Mouse (Mus musculus) left cerebral cortex, adult 11 months (tissue): ENCODE measurements around the gene Syngap1.

Experiments
- DNase-seq: peaks from one replicate; pipeline ENCODE4 v3.0.0; 2022; ENCODE audit warnings: low spot score

The Syngap1 gene

DNA sequence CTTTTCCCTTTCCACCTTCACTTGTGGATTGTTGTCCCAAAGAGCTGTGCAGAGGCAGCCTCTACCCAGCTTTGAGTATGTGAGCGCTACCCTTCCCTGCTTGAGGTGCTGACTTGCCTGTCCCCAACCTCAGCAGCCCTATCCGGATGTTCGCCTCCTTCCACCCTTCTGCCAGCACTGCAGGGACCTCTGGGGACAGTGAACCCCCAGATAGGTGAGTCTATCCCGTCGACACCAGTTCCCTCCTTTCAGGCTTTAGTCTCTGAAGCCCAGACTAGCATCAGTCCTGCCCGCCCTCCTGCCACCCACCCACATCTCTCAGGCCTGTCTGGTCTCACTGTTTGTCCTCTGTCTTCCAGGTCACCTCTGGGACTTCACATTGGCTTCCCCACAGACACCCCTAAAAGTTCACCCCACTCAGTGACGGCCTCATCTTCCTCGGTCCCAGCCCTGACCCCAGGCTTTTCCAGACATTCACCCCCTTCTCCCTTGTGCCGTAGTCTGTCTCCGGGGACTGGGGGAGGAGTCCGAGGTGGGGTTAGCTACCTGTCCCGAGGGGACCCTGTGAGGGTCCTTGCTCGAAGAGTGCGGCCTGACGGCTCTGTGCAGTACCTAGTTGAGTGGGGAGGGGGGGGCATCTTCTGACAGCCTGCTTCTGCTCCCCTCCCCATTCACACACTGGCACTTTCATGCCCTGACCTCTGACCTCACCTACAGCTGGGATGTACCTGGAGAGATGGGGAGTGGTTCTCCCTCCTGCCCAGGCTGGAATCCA is 3.9 kb upstream of the Syngap1 start:
- no peak for DNase-seq

GRCm38 (mm10) chr17:26937883-26938695 is 3.0 kb upstream of the Syngap1 start:
- DNase-seq: no peak

GRCm38 (mm10) chr17:26938731-26939130 is 2.3 kb upstream of the Syngap1 start:
- DNase-seq: no peak

GRCm38 (mm10) chr17:26939178-26939972 is 1.7 kb upstream of the Syngap1 start, which contains the start of gene Cuta:
Gene Cuta (minus strand): TSS chr17:26939569.
- peak; percentile 100 for DNase-seq

- no peak for DNase-seq
Measured at GRCm38 (mm10) chr17:26939973-26940300, 1.1 kb upstream of the Syngap1 start.

GRCm38 (mm10) chr17:26941841-26942570 is 953 bp downstream of the Syngap1 start:
- DNase-seq: no peak

DNA sequence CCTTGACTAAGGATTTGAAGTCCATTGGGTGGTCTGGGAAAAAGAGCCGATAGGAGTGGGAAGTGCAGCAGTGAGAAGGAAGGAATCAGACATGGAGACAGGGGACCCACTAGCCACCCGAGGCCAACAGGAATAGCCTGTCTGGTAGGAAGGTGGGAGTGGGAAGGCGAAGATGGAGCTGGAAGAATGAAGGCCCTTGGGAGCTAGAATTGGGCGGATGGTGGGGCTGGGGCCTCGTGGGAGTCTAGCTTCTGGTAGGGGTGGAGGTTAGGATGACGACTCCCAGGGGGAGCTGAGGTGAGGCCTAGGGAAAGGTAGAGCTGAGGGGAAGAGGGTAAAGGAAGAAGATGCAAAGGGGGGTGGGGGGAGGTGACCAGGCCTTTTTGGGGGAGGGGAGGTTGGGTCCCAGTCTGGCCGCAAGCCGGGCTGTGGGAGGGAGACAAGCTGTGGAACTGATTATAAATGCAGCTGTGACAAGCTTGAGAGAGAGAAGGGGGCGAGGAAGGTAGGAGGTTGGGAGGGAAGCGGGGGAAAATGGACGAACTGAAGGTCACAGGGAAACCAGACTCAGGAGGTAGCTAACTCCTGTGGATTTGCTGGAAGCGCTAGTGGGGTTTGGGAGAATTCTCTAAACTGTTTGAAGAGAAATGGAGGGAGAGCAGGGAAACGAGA is 4.9 kb downstream of the Syngap1 start:
- DNase-seq: no peak

GRCm38 (mm10) chr17:26946567-26946966 is 5.5 kb downstream of the Syngap1 start:
- no peak for DNase-seq

DNA sequence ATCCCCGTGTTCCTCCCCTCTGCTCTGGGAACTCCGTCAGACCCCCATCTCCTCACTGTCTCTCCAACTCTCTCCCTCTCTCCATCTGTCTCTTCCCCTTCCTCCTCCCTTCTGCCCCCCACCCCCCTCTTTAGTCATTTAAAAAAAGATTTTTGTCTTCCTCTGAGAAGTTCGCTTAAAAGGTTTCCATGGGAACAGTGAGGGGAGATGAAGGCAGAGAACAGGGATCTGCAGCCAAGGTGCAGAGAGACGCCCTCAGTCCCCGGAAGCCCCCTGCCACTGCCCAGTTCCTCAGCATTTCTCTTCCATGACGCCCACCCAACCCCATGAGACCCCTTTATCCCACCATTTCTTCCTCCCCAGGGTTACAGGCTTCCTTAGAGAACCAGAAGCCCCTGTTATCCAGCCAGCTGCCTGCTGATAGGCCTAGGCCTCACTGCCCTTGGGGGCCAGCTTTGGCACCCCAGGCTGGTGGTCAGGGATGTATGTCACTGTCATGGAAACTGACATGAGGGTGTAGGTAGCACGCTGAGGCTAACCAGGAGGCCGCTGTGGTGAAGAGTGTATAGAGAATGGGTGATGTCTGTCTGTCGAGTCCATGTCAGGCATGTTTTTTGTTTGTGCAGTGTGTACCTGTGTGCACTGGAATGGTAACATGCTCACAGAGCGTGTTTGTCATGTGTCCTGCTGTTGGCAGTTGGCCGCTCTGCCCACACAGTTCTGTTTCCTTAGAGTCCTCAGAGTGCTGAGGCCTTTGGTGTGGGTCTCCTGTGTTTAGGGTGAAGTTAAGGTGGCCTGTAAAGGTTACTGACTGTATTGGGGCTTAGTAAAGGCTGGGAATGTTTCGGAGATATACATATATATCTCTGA is 6.4 kb downstream of the Syngap1 start:
- DNase-seq: no peak

- DNase-seq: no peak
Measured at GRCm38 (mm10) chr17:26948316-26949050, 7.4 kb downstream of the Syngap1 start.

GRCm38 (mm10) chr17:26949051-26949577 is 8.1 kb downstream of the Syngap1 start:
- DNase-seq: no peak

DNA sequence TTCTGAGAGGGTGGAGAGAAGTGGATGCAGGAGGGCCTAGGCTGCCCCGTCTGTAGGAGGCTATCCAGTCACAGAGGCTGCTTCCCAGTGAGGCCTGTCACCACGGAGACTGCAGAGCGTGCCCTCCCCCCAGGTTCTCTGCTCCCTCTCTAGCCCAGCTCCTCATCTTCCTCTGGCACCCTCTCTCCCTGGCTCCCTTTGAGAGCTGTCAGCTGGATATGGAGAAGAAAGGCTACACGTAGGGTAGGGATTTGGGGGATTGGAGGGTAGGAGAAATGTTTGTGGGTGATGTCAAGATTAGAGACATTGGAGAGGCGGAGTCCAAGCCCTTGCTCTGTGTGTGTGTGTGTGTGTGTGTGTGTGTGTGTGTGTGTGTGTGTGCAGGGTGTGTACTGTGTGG is 8.8 kb downstream of the Syngap1 start:
- no peak for DNase-seq

DNA sequence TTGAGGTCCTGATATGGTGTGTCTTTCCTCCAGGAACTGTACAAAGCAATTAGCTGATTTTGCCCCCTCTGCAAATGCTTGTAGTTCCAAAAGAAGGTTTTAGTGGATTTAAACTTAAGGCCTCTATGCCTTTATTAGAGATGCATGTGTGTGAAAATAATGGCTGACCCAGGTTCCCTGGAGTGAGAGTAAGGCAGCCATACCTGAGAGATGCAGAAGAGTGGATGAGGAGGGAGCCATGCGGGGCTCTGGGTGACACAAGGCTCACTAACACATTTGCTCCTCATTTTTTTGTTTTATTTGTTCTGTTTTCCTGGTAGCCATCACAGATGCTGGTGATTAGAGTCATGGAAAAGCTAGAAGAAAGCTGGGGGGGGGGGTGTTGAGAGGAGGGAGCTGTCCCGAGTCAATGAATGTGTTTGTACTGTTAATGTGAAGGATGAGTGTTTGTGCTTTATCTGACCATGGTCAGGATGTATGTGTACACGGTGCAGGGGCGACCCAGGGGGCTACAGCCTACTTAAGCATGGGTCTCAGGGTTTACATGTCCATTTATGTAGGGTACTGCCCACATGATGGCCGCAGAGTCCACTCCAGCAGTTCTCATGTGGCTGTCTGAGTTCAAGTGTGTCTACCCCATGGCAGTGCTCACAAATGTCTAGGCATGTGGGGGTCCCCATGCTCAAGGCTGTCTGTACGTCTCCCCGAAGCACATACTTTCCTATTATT is 9.7 kb downstream of the Syngap1 start:
- DNase-seq: no peak

DNA sequence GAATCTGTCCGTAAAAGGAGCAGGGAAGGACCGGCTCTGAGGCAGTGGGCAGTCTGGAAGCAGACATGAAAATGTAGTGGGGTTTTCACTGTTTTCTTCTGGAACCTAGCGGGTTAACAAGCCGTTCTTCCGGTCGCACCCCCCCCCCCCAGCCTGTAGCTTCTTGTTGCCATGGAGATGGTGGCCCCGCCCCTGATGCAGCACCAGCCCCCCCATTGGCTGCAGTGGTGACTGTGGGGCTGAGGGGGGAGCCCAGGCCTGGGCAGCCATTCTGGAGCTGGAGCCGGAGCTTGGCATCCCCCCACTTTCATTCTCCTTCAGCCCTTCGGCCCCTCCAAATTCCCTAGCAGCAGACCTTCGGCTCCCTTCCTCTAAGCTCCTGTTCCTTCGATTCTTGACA is 10.4 kb downstream of the Syngap1 start:
- no peak for DNase-seq

DNA sequence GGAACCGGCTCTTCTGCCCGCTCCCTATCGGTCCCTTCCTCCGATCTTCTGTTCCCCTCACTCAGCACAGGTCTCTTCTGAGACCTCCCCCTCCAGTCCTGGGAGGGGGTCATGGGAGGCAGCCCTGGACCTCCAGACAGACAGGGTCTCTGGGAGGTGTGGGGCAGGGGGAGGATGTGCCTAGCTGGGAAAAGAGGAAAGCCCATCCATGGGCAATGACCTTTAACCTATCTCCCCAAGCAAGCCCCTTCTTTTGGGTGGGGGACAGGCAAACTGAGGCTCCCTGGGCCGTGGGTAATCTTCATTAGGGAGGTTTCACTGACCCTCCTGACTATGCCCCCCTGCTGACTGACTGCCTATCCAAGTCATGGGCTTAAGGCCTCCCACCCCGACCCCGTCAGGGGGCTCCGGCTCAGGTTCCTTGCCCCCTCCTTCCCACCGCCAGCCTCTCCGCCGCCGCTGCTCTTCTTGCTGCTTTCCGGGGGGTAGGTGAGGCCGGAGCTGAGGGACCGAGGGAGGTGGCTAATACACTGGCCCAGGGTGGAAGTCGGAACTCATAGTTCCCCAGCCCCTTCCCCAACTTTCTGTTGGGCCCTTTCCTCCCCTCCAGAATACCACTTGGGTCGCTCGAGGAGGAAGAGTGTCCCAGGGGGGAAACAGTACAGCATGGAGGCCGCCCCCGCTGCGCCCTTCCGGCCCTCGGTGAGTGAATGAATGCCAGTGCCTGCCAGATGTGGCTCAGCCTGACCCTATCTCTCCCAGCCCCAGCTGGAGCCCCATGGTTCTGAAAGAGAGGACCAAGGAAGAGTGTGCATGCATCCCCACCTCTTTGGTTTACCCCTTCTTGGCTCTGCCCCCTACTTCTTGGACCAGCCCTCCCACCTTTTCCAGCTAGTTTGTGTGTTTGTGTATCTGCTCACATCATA is 11.2 kb downstream of the Syngap1 start:
- DNase-seq: no peak

DNA sequence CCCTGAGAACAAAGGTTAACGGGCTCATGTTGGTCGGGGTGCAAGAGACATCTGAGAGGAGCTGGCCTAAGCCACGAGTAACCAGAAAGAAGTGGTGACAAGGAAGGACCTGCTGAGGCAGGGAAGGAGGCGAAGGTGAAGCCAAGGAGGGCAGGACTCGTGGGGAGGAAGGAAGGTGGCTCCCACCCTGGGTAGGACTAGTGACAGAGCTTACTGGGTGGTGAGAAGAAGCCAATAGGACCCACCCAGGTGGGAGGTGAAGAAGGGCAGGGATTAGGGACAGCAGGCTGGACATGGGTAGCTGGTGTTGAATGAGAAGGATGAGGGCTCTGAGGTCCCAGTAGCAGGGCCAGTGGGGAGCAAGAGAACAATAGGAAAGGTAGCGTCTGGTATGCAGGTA is 12.1 kb downstream of the Syngap1 start:
- no peak for DNase-seq

DNA sequence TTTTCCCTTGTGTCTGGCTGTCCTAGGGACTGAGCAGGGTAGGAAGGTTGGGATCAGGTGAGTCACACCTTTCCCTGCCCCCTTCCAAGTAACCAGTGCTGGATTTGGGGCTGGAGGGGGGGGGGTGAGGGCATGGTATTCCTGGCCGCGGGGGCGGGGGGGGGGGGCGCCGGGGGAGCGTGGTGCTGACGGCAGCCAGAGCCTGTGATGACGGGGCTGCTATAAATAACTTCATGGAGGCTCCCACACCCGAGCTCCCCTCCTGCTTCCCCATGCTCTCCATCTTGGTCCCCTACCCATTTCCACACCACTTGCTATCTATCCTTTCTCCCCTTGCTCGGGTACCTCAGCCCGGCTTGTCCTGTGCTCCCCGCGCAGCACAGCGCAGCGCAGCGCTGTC is 12.7 kb downstream of the Syngap1 start:
- no peak for DNase-seq

DNA sequence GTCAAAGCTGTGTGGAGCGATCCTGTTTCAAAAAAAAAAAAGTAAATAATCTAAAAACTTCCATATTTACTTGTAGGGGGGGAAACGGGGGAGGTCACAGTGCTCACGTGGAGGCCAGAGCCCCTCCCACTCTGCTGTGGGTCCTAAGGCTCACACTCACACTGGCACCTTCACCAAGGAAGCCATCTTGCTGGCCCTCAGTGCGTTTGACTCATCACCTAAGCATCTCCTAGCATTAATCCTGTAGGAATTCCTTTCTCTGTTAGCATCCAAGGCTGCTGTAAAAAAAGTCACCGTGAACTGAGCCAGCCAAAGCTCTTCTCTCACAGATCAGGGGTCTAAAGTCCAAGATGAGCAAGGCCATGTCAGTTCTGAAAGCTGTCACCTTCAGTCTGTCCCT is 15.3 kb downstream of the Syngap1 start:
- no peak for DNase-seq
